Mouse (Mus musculus): ENCODE results near the gene Clca3a1.
"Not testable (repeated sequence)": the region's sequence is repeated elsewhere in the genome, so short reads cannot be mapped to it uniquely, and the experiment has no call there.

Gene Clca3a1

GRCm38 (mm10) chr3:144760592-144761309 lies at the start of gene Clca3a1:
Clca3a1 (minus strand) TSS chr3:144760977.
- peak; percentile 18 for DNase-seq (ENCODE audit: low spot score)

- not testable (repeated sequence) for DNase-seq (ENCODE audit: low spot score)
Measured at GRCm38 (mm10) chr3:144808153-144808925, 47.6 kb upstream of the Clca3a1 start.

DNA sequence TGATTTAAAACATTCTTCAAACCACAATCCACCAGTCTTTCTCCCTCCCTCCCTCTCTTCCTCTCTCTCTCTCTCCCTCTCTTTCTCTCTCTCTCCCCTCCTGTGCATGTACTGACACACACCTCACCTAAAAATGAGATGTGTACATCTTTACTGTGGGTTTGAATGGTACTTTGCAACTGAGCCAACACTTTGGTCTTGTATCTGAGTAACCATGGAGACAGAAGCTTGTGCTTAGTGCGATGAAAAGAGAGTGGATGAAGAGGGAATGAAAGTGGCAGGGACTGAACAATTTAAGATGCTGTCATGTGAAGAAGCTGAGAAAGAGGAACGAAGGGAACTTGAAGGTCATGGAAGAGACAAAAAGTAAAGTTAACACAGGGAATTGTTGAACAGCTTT lies 45.8 kb upstream of the Clca3a1 start:
- DNase-seq (ENCODE audit: low spot score), result not testable (repeated sequence)

- DNase-seq (ENCODE audit: low spot score), result no peak
Measured at GRCm38 (mm10) chr3:144801861-144802260, 41.1 kb upstream of the Clca3a1 start.

DNA sequence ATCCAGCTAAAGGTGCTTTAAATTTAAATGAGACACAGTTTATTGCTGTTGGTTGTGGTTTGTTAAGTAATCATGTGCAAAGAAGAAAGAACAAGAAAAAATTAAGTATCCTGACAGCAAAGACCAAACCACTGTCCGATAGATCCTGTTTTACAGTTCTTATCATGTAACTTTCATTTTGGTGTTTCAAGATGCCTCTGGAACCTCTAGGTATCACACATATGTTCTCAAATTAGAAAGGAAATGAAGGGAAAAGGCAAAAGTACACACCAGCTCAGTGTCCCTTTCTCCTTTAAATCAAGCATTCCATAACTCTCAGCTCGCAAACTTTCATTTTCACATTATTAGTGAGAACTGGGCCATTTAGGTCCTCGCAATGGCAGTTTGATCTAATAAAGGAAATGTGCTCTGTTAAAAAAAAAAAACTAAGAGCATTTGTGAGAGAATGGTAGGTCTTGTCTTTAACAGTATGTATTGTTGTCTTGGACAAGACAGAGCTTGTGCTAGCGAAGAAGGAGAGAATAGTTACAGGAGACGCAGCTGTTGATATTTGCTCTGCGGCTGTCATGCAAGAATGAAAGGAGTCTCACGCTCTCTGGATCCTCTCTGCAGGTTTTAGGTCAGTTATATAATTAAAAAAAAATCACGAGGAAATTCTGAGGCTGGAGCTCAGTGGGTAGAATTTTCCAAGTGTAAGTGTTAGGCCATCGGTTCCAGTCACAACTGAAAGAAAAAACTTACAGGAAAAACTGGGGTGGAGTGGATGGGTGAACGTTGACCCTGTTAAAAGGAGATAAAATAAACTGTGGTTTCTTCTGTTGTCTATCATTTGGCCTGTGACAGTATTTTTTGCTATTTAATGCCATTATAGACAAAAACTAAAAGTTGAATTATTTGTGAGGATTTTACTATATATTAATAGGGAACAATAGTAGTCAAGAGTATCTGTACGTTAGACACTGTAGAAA lies 24.7 kb upstream of the Clca3a1 start:
- no peak for DNase-seq (ENCODE audit: low spot score)

DNA sequence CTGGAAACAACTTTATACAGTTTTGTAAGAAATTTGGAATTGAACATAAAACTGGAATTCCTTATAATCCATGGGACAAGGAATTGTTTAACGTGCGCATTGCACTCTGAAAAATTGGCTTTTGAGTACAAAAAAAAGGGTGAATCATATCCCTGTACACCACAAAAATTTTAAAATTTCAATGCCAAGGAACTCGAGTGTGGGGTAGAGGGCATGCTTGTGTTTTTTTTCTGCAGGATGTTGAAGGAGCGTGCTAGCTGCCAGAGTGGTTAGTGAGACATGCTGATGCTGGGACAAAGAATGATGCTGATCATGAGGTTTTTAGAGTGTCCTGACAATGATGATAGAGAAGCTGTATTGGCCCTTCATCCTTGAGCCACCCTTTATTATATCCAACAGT lies 4.4 kb upstream of the Clca3a1 start:
- DNase-seq (ENCODE audit: low spot score), result no peak

DNA sequence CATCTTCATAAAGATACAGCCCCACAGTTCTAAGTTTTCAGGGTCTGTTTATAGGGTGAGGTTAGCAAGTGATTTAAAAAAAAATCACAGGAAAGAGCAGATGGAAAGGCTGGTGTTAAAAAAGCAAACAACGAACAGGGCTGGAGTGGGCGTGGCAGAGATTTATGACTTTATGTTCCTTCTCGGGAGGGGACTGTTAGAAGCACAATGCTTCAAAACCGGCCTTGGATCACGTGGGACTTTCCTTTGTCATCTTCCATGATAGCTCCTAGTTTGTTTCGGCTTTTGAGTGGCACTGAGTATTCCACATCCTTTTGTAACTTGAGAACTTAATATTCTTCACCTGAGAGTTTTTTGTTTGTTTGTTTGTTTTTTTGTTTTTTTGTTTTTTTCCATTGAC lies 677 bp upstream of the Clca3a1 start:
- DNase-seq (ENCODE audit: low spot score), result no peak

GRCm38 (mm10) chr3:144759719-144760118 lies 1.1 kb downstream of the Clca3a1 start:
- no peak for DNase-seq (ENCODE audit: low spot score)

GRCm38 (mm10) chr3:144756103-144756502 lies 4.7 kb downstream of the Clca3a1 start:
- DNase-seq (ENCODE audit: low spot score), result not testable (repeated sequence)

- DNase-seq (ENCODE audit: low spot score), result no peak
Measured at GRCm38 (mm10) chr3:144753120-144753519, 7.7 kb downstream of the Clca3a1 start.

GRCm38 (mm10) chr3:144749062-144749963 lies 11.5 kb downstream of the Clca3a1 start:
- not testable (repeated sequence) for DNase-seq (ENCODE audit: low spot score)

GRCm38 (mm10) chr3:144747706-144748105 lies 13.1 kb downstream of the Clca3a1 start:
- not testable (repeated sequence) for DNase-seq (ENCODE audit: low spot score)

- not testable (repeated sequence) for DNase-seq (ENCODE audit: low spot score)
Measured at GRCm38 (mm10) chr3:144738396-144738795, 22.4 kb downstream of the Clca3a1 start.

DNA sequence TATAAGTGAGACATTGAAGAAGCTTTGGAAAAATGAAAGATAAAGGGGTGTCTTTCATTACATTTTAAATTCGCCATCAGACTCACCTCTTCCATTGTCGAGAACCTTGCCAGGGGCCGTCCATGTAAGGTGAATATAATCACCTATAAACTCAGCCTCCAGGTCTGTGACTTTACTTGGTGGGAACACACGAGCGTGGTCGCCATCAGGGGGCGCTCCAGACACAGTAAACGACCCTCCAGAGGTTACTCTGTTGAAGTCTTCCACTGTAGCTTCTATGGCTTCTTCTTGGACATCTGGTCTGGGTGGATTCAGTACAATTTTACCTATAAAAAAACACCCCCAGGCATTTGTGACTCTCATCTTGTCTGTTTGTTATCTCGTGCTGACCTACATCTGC lies 23.9 kb downstream of the Clca3a1 start:
- DNase-seq (ENCODE audit: low spot score), result no peak

DNA sequence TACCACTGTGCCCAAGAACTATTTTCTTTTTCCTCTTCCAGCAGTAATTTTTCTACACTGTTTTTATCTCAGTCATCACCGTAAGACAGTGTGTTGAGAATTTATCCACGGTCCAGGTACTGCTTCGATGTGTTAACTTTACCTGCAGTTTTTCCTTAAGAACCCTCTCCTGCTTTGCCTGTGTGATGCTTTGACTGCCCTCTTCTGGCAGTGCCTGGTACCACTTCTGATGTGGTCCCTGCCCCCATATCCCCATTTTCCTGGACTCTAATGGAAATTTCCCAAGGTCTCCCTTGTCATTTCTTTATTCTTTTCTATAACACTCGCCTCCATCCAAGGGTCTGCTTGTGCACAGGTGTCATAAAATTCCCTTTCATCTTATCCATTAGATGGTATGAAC lies 37.3 kb downstream of the Clca3a1 start:
- no peak for DNase-seq (ENCODE audit: low spot score)

GRCm38 (mm10) chr3:144722566-144722965 lies 38.2 kb downstream of the Clca3a1 start:
- DNase-seq (ENCODE audit: low spot score), result not testable (repeated sequence)

DNA sequence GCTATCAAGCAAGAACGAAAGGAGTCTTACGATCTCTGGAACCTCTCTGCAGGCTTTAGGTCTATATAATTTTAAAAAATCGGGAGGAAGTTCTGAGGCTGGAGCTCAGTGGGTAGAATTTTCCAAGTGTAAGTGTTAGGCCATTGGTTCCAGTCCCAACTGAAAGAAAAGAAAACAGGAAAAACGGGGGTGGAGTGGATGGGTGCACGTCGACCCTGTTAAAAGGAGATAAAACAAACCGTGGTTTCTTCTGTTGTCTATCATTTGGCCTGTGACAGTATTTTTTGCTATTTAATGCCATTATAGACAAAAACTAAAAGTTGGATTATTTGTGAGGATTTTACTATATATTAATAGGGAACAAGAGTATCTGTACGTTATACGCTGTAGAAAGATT lies 38.9 kb downstream of the Clca3a1 start:
- DNase-seq (ENCODE audit: low spot score), result no peak

DNA sequence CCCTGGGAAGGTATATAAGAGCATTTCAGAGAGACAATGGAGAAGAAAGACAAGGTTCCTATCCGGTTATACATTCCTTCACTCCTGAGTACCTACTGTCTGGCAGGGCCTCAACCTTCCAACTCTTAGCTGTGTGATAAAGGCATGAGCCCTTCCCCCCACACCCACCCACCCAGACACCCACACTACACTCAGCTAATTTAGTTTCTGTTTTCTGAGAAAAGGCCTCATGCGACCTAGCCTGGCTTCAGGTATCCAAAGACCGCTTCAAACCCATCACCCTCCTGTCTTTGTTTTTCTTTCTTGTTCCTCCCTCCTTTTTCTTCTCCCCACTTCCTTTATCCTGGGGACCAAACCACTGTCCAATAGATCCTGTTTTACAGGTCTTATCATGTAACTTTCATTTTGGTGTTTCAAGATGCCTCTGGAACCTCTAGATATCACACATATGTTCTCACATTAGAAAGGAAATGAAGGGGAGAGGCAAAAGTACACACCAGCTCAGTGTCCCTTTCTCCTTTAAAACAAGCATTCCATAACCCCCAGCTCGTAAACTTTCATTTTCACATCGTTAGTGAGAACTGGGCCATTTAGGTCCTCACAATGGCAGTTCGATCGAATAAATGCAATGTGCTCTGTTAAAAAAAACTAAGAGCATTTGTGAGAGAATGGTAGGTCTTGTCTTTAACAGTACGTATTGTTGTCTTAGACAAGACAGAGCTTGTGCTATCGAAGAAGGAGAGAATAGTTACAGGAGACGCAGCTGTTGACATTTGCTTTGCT lies 39.5 kb downstream of the Clca3a1 start:
- DNase-seq (ENCODE audit: low spot score), result no peak

GRCm38 (mm10) chr3:144719901-144720747 lies 40.7 kb downstream of the Clca3a1 start, which contains the start of gene Sh3glb1:
Sh3glb1 (minus strand) TSS chr3:144720335.
- peak; percentile 95 for DNase-seq (ENCODE audit: low spot score)

All from testis, postnatal 14 days (tissue).